ENCODE assay signal across 20 mouse cellular contexts in the genomic region with DNA sequence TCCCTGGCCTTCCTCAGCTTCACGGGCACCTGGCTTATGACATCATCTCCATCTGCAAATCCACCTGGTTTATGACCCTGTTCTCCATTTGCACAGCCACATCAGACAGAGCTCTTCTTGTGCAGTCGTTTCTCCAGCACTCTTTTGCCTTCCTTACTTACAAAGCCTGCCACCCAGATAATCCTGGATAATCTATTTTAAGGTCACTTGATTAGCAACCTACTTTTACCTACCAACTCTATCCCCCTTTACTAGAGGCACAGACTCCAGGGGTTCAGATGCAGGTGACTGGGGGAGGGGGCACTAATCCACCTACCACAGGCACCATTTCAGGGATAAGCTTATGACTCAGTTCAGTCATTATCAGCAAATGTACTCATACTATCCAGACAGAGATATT. TPM values are rescaled to one million over a fixed set of nuclear protein-coding genes. Genes with fewer than 3 reads are reported as not detected.
DNase-seq lines count a peak whose midpoint lies in the region; ATAC-seq and TF ChIP-seq lines count a peak whose summit lies in the region.
"Had no signal": no experiment of that assay in that cellular context is flagged by ENCODE, and none has a peak within 500 bp of the region (broad histone marks: within the 10 kb centered on the region; RNA-seq: fewer than 3 reads in every experiment).

No protein-coding gene starts in this region.

- 0 out of 2 replicates have a peak, but pooled peaks cover 3% of the 10 kb centered on the region for H3K4me1 ChIP-seq in limb, embryonic 13.5 days
- no peaks in the 10 kb centered on the region for H3K4me1 ChIP-seq in limb, embryonic 10.5 days
- H3K4me1 ChIP-seq in MEL (ENCODE audit: control insufficient read depth in 1 of 2, insufficient read depth in 2 of 2, low read length in 2 of 2) = peaks cover 0 to 7% of the 10 kb centered on the region in 2 experiments; a peak in 3 of 4 replicates
- no peaks in the 10 kb centered on the region for H3K4me1 ChIP-seq in forebrain, embryonic 13.5 days
- H3K4me1 ChIP-seq: embryonic facial prominence, embryonic 10.5 days; embryonic facial prominence, embryonic 12.5 days had no signal

- DNase-seq in limb, embryonic 10.5 days (ENCODE audit: low spot score) = no peak
- DNase-seq in MEL (ENCODE audit: low read depth, low spot score) = no peak
- DNase-seq in retina, postnatal 1 day = peak; percentile 59
- no peak for DNase-seq in lung, postnatal 25 days (ENCODE audit: low spot score)
- DNase-seq: adrenal gland, adult 8-10 months; adrenal gland, postnatal 14 days; adrenal gland, postnatal 36 days; cerebellum, adult 11-12 months; cerebellum, adult 2 months; cerebellum, adult 9-10 months; cerebellum, postnatal 10 days; cerebellum, postnatal 25 days had no signal

- TF ChIP-seq EP300 in MEL (IDR thresholded peaks at IDR 0.05; ENCODE audit: low read depth in 1 of 2, low read length in 2 of 2) = peak; percentile 13 to 22; a peak in 2 of 4 replicates

- H3K9ac ChIP-seq in limb, embryonic 13.5 days = no peak overlapping the region
- H3K9ac ChIP-seq in MEL (ENCODE audit: control insufficient read depth, low read depth, low read length, poor library complexity, severe bottlenecking) = no peak overlapping the region
- no peak overlapping the region for H3K9ac ChIP-seq in forebrain, embryonic 13.5 days
- H3K9ac ChIP-seq: embryonic facial prominence, embryonic 12.5 days had no signal

- TF ChIP-seq RAD21 in MEL (IDR thresholded peaks at IDR 0.05; ENCODE audit: low read depth, low read length) = no peak

- no peak overlapping the region for H3K4me2 ChIP-seq in limb, embryonic 13.5 days (replicated peaks)
- H3K4me2 ChIP-seq in forebrain, embryonic 13.5 days = no peak overlapping the region
- H3K4me2 ChIP-seq: embryonic facial prominence, embryonic 12.5 days had no signal

- no peak for TF ChIP-seq CTCF in MEL (IDR thresholded peaks at IDR 0.05 in 2 of 3, conservative IDR thresholded peaks at IDR 0.05 in 1 of 3; ENCODE audit: control insufficient read depth in 1 of 3, insufficient read depth in 1 of 3, low read depth in 2 of 3, low read length in 3 of 3, poor library complexity in 1 of 3, severe bottlenecking in 1 of 3)

- H3K4me3 ChIP-seq in limb, embryonic 13.5 days = no peak overlapping the region
- H3K4me3 ChIP-seq in limb, embryonic 10.5 days = no peak overlapping the region
- H3K4me3 ChIP-seq in MEL (ENCODE audit: control insufficient read depth in 1 of 2, insufficient read depth in 1 of 2, low read depth in 2 of 2, low read length in 2 of 2) = no peak overlapping the region
- no peak overlapping the region for H3K4me3 ChIP-seq in forebrain, embryonic 13.5 days
- H3K4me3 ChIP-seq: embryonic facial prominence, embryonic 10.5 days; embryonic facial prominence, embryonic 12.5 days had no signal

- no peaks in the 10 kb centered on the region for H3K36me3 ChIP-seq in limb, embryonic 13.5 days
- no peaks in the 10 kb centered on the region for H3K36me3 ChIP-seq in limb, embryonic 10.5 days
- peaks cover 2 to 5% of the 10 kb centered on the region in 2 experiments; a peak in 3 of 4 replicates for H3K36me3 ChIP-seq in MEL (ENCODE audit: control insufficient read depth in 1 of 2, insufficient read depth in 2 of 2, low read length in 2 of 2)
- no peaks in the 10 kb centered on the region for H3K36me3 ChIP-seq in forebrain, embryonic 13.5 days (ENCODE audit: poor library complexity, severe bottlenecking)
- H3K36me3 ChIP-seq: embryonic facial prominence, embryonic 10.5 days; embryonic facial prominence, embryonic 12.5 days had no signal

- ATAC-seq in limb, embryonic 13.5 days (ENCODE audit: low FRiP score, low read depth) = peak; percentile 48; the same call in 1 of the 2 replicates
- ATAC-seq in forebrain, embryonic 13.5 days = no peak
- ATAC-seq: activated CD4-positive, CD25-positive, alpha-beta regulatory T cell, adult 4 months; forebrain, embryonic 14.5 days; forebrain, embryonic 16.5 days; Patski had no signal

- WGBS in limb, embryonic 13.5 days = 13% methylated on average over 2 of the region's 2 CpGs
- 36% methylated on average over 2 of the region's 2 CpGs for WGBS in limb, embryonic 10.5 days
- 41% methylated on average over 2 of the region's 2 CpGs for WGBS in forebrain, embryonic 13.5 days

- no peak for TF ChIP-seq POLR2A in MEL (IDR thresholded peaks at IDR 0.05; ENCODE audit: control insufficient read depth in 1 of 2, insufficient read depth in 1 of 2, low read depth in 1 of 2, low read length in 2 of 2, poor library complexity in 1 of 2)

- H3K27me3 ChIP-seq in limb, embryonic 13.5 days = no peaks in the 10 kb centered on the region
- no peaks in the 10 kb centered on the region for H3K27me3 ChIP-seq in limb, embryonic 10.5 days (ENCODE audit: low read depth, poor library complexity, severe bottlenecking)
- H3K27me3 ChIP-seq in MEL (ENCODE audit: control insufficient read depth in 1 of 2, insufficient read depth in 2 of 2, low read length in 2 of 2) = no peaks in the 10 kb centered on the region
- H3K27me3 ChIP-seq in forebrain, embryonic 13.5 days = no peaks in the 10 kb centered on the region
- H3K27me3 ChIP-seq: embryonic facial prominence, embryonic 12.5 days had no signal

- no peak overlapping the region for H3K27ac ChIP-seq in limb, embryonic 13.5 days
- no peak overlapping the region for H3K27ac ChIP-seq in limb, embryonic 10.5 days
- H3K27ac ChIP-seq in MEL (ENCODE audit: control insufficient read depth, low read depth, low read length) = no peak overlapping the region
- no peak overlapping the region for H3K27ac ChIP-seq in forebrain, embryonic 13.5 days
- H3K27ac ChIP-seq: embryonic facial prominence, embryonic 10.5 days; embryonic facial prominence, embryonic 12.5 days had no signal

- H3K9me3 ChIP-seq in limb, embryonic 13.5 days = no peaks in the 10 kb centered on the region
- no peaks in the 10 kb centered on the region for H3K9me3 ChIP-seq in limb, embryonic 10.5 days (replicated peaks)
- no peaks in the 10 kb centered on the region for H3K9me3 ChIP-seq in MEL (replicated peaks; ENCODE audit: insufficient read depth, low read length)
- no peaks in the 10 kb centered on the region for H3K9me3 ChIP-seq in forebrain, embryonic 13.5 days (replicated peaks)
- H3K9me3 ChIP-seq: embryonic facial prominence, embryonic 10.5 days; embryonic facial prominence, embryonic 12.5 days had no signal

- peaks cover 4% of the 10 kb centered on the region; the same call in 1 of the 2 replicates for H3K79me2 ChIP-seq in MEL (ENCODE audit: control insufficient read depth, insufficient read depth, low read length, poor library complexity)

TF ChIP-seq in MEL, 35 proteins besides CTCF, POLR2A, EP300 and RAD21:
- TF ChIP-seq SIN3A (IDR thresholded peaks at IDR 0.05; ENCODE audit: low read length) = no peak
- TF ChIP-seq ZC3H11A (IDR thresholded peaks at IDR 0.05; ENCODE audit: low read depth, low read length) = no peak
- TF ChIP-seq MAX (IDR thresholded peaks at IDR 0.05; ENCODE audit: low read length) = no peak
- TF ChIP-seq ELF1 (IDR thresholded peaks at IDR 0.05; ENCODE audit: low read depth, low read length) = no peak
- TF ChIP-seq NRF1 (IDR thresholded peaks at IDR 0.05; ENCODE audit: insufficient read depth, low read depth, low read length, poor library complexity, severe bottlenecking) = no peak
- no peak for TF ChIP-seq TAL1 (IDR thresholded peaks at IDR 0.05; ENCODE audit: low read length)
- no peak for TF ChIP-seq HCFC1 (IDR thresholded peaks at IDR 0.05; ENCODE audit: low read depth, low read length)
- TF ChIP-seq MAZ (IDR thresholded peaks at IDR 0.05; ENCODE audit: low read depth, low read length) = no peak
- no peak for TF ChIP-seq CHD2 (IDR thresholded peaks at IDR 0.05; ENCODE audit: low read length)
- TF ChIP-seq ZNF384 (IDR thresholded peaks at IDR 0.05; ENCODE audit: low read depth, low read length) = no peak
- TF ChIP-seq MAFK (IDR thresholded peaks at IDR 0.05; ENCODE audit: borderline replicate concordance, low read depth, low read length) = no peak
- no peak; the same call in 1 of the 2 replicates for TF ChIP-seq GATA1 (IDR thresholded peaks at IDR 0.05; ENCODE audit: low read depth, low read length)
- no peak for TF ChIP-seq MXI1 (IDR thresholded peaks at IDR 0.05; ENCODE audit: low read depth, low read length)

RNA-seq across cellular contexts. Expression of a gene that starts 10.5 kb away (rescaled TPM):
- polyA plus RNA-seq in limb, embryonic 13.5 days (2015; fragmentation: Nextera tagmentation; extraction: Ambion mirVana) = 7.9 and 8.0 TPM in 2 replicates
- 4.6 and 7.2 TPM in 2 replicates for polyA plus RNA-seq in limb, embryonic 10.5 days (2016; fragmentation: Nextera tagmentation; extraction: Ambion mirVana)
- total RNA-seq in MEL (2012; rRNA removed) = 11.4 and 13.6 TPM in 2 replicates
- 10 to 100 TPM in 1 of 2 experiments, not detected in 1; 15.7 TPM for polyA plus RNA-seq in MEL (2012; ENCODE audit: insufficient read depth in 1 of 2, insufficient read length in 2 of 2, low read depth in 1 of 2, low replicate concordance in 2 of 2, missing spikeins in 1 of 2)
- 6.1 and 6.8 TPM in 2 replicates for polyA plus RNA-seq in forebrain, embryonic 13.5 days (2015; fragmentation: Nextera tagmentation; extraction: Ambion mirVana)
- polyA plus RNA-seq: Patski had no signal
